Mouse (Mus musculus) ES-E14 (cell line): Measurements from ENCODE around the gene Rgma. TPM values are rescaled to one million over a fixed set of nuclear protein-coding genes. Genes with fewer than 3 reads are reported as not detected.

Experiments
- DNase-seq: peaks from one replicate; pipeline ENCODE4 v3.0.0-alpha.2; 2013; ENCODE audit warnings: low read depth, low spot score
- H3K27ac ChIP-seq: 2 replicates; pipeline ENCODE4 v1.5.1; 2012; ENCODE audit warnings: low read depth, mild to moderate bottlenecking, low read length, moderate library complexity, mixed read lengths; ENCODE audit not compliant: poor library complexity, insufficient read depth, severe bottlenecking
- H3K36me3 ChIP-seq: 2 replicates; pipeline ENCODE4 v1.6.1; 2012; ENCODE audit warnings: mild to moderate bottlenecking, low read length, moderate library complexity, mixed read lengths; ENCODE audit not compliant: control insufficient read depth, poor library complexity, insufficient read depth, severe bottlenecking
- H3K4me1 ChIP-seq, 2 experiments: fragments of 150-350 bp in 1 of 2; sonication (generic) in 1 of 2; 2 replicates each; pipeline ENCODE4 v1.6.1; 2012; ENCODE audit warnings: low read length in 2 of 2, mild to moderate bottlenecking in 1 of 2, mixed read lengths in 1 of 2; ENCODE audit not compliant: control insufficient read depth in 2 of 2, insufficient read depth in 2 of 2, poor library complexity in 1 of 2
- H3K4me3 ChIP-seq, 2 experiments: fragments of 150-350 bp in 1 of 2; sonication (generic) in 1 of 2; 2 replicates each; pipeline ENCODE4 v1.5.1; 2012; ENCODE audit warnings: low read length in 2 of 2, low read depth in 1 of 2, mild to moderate bottlenecking in 1 of 2, mixed read lengths in 1 of 2; ENCODE audit not compliant: insufficient read depth in 1 of 2, poor library complexity in 1 of 2, severe bottlenecking in 1 of 2
- H3K9ac ChIP-seq: 2 replicates; pipeline ENCODE4 v1.6.1; 2012; ENCODE audit warnings: low read depth, mild to moderate bottlenecking, low read length, mixed read lengths; ENCODE audit not compliant: poor library complexity, insufficient read depth, severe bottlenecking
- H3K9me3 ChIP-seq: fragments of 150-350 bp; sonication (generic); 2 replicates; pipeline ENCODE4 v1.6.1; 2012; ENCODE audit warnings: low read depth, mild to moderate bottlenecking, low read length; ENCODE audit not compliant: control insufficient read depth, insufficient read depth
- CHD2 ChIP-seq: IDR thresholded peaks from 2 replicates; pipeline ENCODE4 v1.6.1; 2014; ENCODE audit warnings: mild to moderate bottlenecking, low read depth, low read length, inconsistent platforms
- HCFC1 ChIP-seq: IDR thresholded peaks from 2 replicates; pipeline ENCODE4 v1.6.1; 2012; ENCODE audit warnings: low read length, inconsistent platforms, borderline replicate concordance; ENCODE audit not compliant: insufficient read depth
- MAFK ChIP-seq: IDR thresholded peaks from 2 replicates; pipeline ENCODE4 v1.6.1; 2014; ENCODE audit warnings: mild to moderate bottlenecking, low read depth, low read length, inconsistent platforms; ENCODE audit not compliant: insufficient read depth
- ZC3H11A ChIP-seq: IDR thresholded peaks from 2 replicates; pipeline ENCODE4 v1.6.1; 2012; ENCODE audit warnings: low read depth, mild to moderate bottlenecking, inconsistent platforms, low read length, borderline replicate concordance
- ZNF384 ChIP-seq: IDR thresholded peaks from 2 replicates; pipeline ENCODE4 v1.6.1; 2012; ENCODE audit warnings: low read depth, low read length, inconsistent platforms
- in situ Hi-C, 2 experiments: fragments of 600-800 bp; cut with MboI; formaldehyde crosslinking; loops; one replicate each; pipeline ENCODE4 v1.15.1; 2025; ENCODE audit warnings: low sequenced_read_pairs in 2 of 2, inconsistent platforms in 1 of 2; ENCODE audit not compliant: unreplicated experiment in 2 of 2
- total RNA-seq: library from RNA; depleted of rRNA; stranded (reverse); fragments of 300-350 nt; gene quantifications from 2 replicates; pipeline ENCODE4 v1.2.3, GENCODE M21; 2012

Rgma gene
- total RNA-seq, 1 experiment: 3.7 TPM

GRCm38 (mm10) chr7:73414192-73414591, 38.9 kb downstream of the Rgma start:
- no peaks in the 10 kb centered on the region; the same call in 1 of the 2 replicates for H3K36me3 ChIP-seq
- H3K4me3 ChIP-seq: no peak overlapping the region
- no peak overlapping the region for H3K9ac ChIP-seq
- no peaks in the 10 kb centered on the region for H3K9me3 ChIP-seq
- H3K4me1 ChIP-seq: peaks cover 1 to 12% of the 10 kb centered on the region in 2 experiments; a peak in 1 of 4 replicates
- TF ChIP-seq CHD2: no peak
- no peak for TF ChIP-seq MAFK
- TF ChIP-seq ZNF384: no peak
- TF ChIP-seq HCFC1: no peak
- no peak for TF ChIP-seq ZC3H11A
- H3K27ac ChIP-seq: no peak overlapping the region
- in situ Hi-C loops: loop anchor here in 1 of 2 experiments (25.0 kb wide), 1 partner anchor 1002 kb away; no protein-coding TSS in a partner anchor
- DNase-seq: no peak

GRCm38 (mm10) chr7:73419375-73419774, 44.1 kb downstream of the Rgma start:
- in situ Hi-C loops: loop anchor here in 1 of 2 experiments (25.0 kb wide), 1 partner anchor 1007 kb away; no protein-coding TSS in a partner anchor
- Histone ChIP-seq H3K27ac (no peak overlapping the region), H3K9ac (no peak overlapping the region), H3K9me3 (no peaks in the 10 kb centered on the region), H3K36me3 (no peaks in the 10 kb centered on the region; the same call in 1 of the 2 replicates), H3K4me3 (no peak overlapping the region), H3K4me1 (peaks cover 2 to 16% of the 10 kb centered on the region in 2 experiments; a peak in 2 of 4 replicates)
- no peak for TF ChIP-seq CHD2
- no peak for TF ChIP-seq HCFC1
- no peak for TF ChIP-seq ZNF384
- TF ChIP-seq ZC3H11A: no peak
- TF ChIP-seq MAFK: no peak
- DNase-seq: no peak

- Histone ChIP-seq H3K4me3 (no peak overlapping the region), H3K9me3 (no peaks in the 10 kb centered on the region), H3K4me1 (peaks cover 4 to 21% of the 10 kb centered on the region in 2 experiments; a peak in 2 of 4 replicates), H3K36me3 (no peaks in the 10 kb centered on the region; the same call in 1 of the 2 replicates), H3K9ac (no peak overlapping the region), H3K27ac (no peak overlapping the region)
- in situ Hi-C loops: loop anchor here (5.0 to 25.0 kb wide), 2 partner anchors 1009 to 1029 kb away; no protein-coding TSS in a partner anchor
- no peak for DNase-seq
- no peak for TF ChIP-seq ZNF384
- TF ChIP-seq CHD2: no peak
- TF ChIP-seq MAFK: no peak
- TF ChIP-seq ZC3H11A: no peak
- no peak for TF ChIP-seq HCFC1
Observed at GRCm38 (mm10) chr7:73420827-73421226, 45.5 kb downstream of the Rgma start.

- Histone ChIP-seq H3K27ac (no peak overlapping the region), H3K9ac (no peak overlapping the region), H3K4me1 (peaks cover 4 to 21% of the 10 kb centered on the region in 2 experiments; a peak in 2 of 4 replicates), H3K4me3 (no peak overlapping the region), H3K9me3 (no peaks in the 10 kb centered on the region), H3K36me3 (no peaks in the 10 kb centered on the region; the same call in 1 of the 2 replicates)
- no peak for DNase-seq
- TF ChIP-seq ZNF384 (no peak), HCFC1 (no peak), CHD2 (no peak)
- in situ Hi-C loops: loop anchor here (5.0 to 25.0 kb wide), 2 partner anchors 1009 to 1029 kb away; no protein-coding TSS in a partner anchor
Observed at GRCm38 (mm10) chr7:73421278-73422015, 46.1 kb downstream of the Rgma start.
